Mouse (Mus musculus) kidney, embryonic 14.5 days (tissue): ENCODE measurements around the gene Wfdc3. TPM values are rescaled to one million over a fixed set of nuclear protein-coding genes. Genes with fewer than 3 reads are reported as not detected.
"Not testable (repeated sequence)": the region's sequence is repeated elsewhere in the genome, so short reads cannot be mapped to it uniquely, and the experiment has no call there.

Experiments
- ATAC-seq: fragments of 200-750 bp; cut with Nextera tagmentation; 2 replicates; pipeline ENCODE4 v1.8.0; 2017; ENCODE audit warnings: moderate number of reproducible peaks, mild to moderate bottlenecking, moderate TSS enrichment, moderate library complexity; ENCODE audit not compliant: low FRiP score, low TSS enrichment
- H3K27ac ChIP-seq: fragments of 300-500 bp; sonication (generic); 2 replicates; pipeline ENCODE4 v1.5.1; 2014; ENCODE audit warnings: low read depth, mild to moderate bottlenecking, low read length, moderate library complexity, mixed read lengths
- H3K27me3 ChIP-seq: fragments of 300-500 bp; sonication (generic); 2 replicates; pipeline ENCODE4 v1.6.1; 2014; ENCODE audit warnings: mild to moderate bottlenecking, low read length; ENCODE audit not compliant: control insufficient read depth, insufficient read depth
- H3K36me3 ChIP-seq: fragments of 300-500 bp; sonication (generic); 2 replicates; pipeline ENCODE4 v1.6.1; 2014; ENCODE audit warnings: low read length, mixed read lengths; ENCODE audit not compliant: control insufficient read depth, insufficient read depth
- H3K4me1 ChIP-seq: fragments of 300-500 bp; sonication (generic); 2 replicates; pipeline ENCODE4 v1.6.1; 2014; ENCODE audit warnings: low read length, mixed read lengths; ENCODE audit not compliant: control insufficient read depth, insufficient read depth
- H3K4me2 ChIP-seq: fragments of 300-500 bp; sonication (generic); replicated peaks from 2 replicates; pipeline ENCODE4 v1.6.1; 2014; ENCODE audit warnings: low read depth, mild to moderate bottlenecking, low read length
- H3K4me3 ChIP-seq: fragments of 300-500 bp; sonication (generic); 2 replicates; pipeline ENCODE4 v1.5.1; 2014; ENCODE audit warnings: mild to moderate bottlenecking, low read length
- H3K9ac ChIP-seq: fragments of 300-500 bp; sonication (generic); 2 replicates; pipeline ENCODE4 v1.6.1; 2014; ENCODE audit warnings: low read depth, mild to moderate bottlenecking, low read length, moderate library complexity
- H3K9me3 ChIP-seq: fragments of 300-500 bp; sonication (generic); 2 replicates; pipeline ENCODE4 v1.6.1; 2016; ENCODE audit warnings: low read length; ENCODE audit not compliant: control insufficient read depth
- WGBS: fragments of 180-500 bp; shearing (Covaris S2); extraction: QIAGEN DNeasy Blood & Tissue Kit; methylation state at CpG from one replicate; pipeline ENCODE4 v1.1.7; 2014; 5-methylcytosine and 5-hydroxymethylcytosine counted together
- polyA plus RNA-seq: library from polyadenylated mRNA; unstranded; fragments of >200 nt; fragmentation: Nextera tagmentation; extraction: Ambion mirVana; gene quantifications from 2 replicates; pipeline ENCODE4 v1.2.1, GENCODE M21; 2014

Wfdc3 gene
- polyA plus RNA-seq, 1 experiment from 2014 or later: 0.83 TPM

DNA sequence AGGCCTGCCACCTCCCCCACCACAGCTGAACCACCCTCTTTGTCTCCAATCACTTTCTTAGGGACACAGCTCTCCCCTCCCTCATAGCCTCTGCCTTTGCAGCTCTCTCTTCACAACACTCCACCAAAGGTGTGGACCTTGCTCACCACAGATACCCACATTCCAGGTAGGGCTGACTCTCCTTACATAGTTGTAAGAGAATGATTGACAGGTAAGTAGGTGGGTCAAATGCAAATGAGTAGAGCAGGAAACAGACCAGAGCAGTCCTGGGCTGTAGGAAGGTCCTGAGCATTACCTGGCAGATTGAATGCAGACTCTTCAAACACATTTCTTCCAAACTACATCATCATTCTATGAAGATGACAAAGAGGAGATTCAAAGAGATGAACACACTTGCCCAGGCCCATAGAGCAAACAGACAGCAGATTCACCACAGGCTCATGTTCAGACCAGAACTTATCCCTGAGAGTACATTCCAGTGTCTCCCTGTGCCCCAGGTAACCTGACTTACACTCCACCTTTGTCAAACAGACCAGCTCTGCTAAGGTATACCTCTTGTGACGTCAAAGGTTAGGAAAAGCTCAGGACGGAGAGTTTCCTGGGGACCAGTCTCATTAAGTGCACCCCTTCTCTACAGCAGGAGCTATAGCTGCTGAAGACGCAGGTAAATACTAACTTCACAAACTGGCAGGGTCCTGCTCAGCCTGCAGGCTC lies 8.2 kb downstream of the Wfdc3 start:
- H3K4me2 ChIP-seq: no peak overlapping the region
- no peaks in the 10 kb centered on the region for H3K36me3 ChIP-seq
- ATAC-seq: no peak
- no peak overlapping the region for H3K9ac ChIP-seq
- no peak overlapping the region for H3K27ac ChIP-seq
- no peak overlapping the region for H3K4me3 ChIP-seq
- no peaks in the 10 kb centered on the region for H3K27me3 ChIP-seq
- H3K9me3 ChIP-seq: no peaks in the 10 kb centered on the region
- H3K4me1 ChIP-seq: no peaks in the 10 kb centered on the region
- 78% methylated on average over 3 of the region's 3 CpGs for WGBS

DNA sequence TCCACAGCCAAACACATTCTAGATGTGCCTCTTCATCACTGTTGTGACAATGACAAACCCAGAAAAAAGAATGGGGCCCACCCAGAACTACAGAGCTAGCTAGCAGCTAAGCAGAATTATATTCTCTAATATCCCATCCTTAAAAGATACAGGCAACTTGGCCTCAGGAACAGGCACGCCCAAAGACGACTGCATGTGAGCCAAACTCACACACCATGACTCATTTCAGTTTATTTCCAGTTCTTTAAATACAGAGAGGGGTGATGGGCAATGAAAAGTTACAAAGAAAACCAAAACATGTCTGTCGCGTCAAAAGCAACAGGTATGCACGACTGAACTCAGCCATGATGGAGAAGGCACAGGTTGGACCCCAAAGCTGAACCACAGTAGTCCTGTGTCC lies 10.3 kb downstream of the Wfdc3 start:
- no peak overlapping the region for H3K4me3 ChIP-seq
- no peak overlapping the region for H3K9ac ChIP-seq
- no peak overlapping the region for H3K4me2 ChIP-seq
- no peak for ATAC-seq
- WGBS: 91% methylated on average over 5 of the region's 5 CpGs
- no peaks in the 10 kb centered on the region for H3K9me3 ChIP-seq
- no peaks in the 10 kb centered on the region for H3K27me3 ChIP-seq
- H3K4me1 ChIP-seq: no peaks in the 10 kb centered on the region
- H3K36me3 ChIP-seq: no peaks in the 10 kb centered on the region
- H3K27ac ChIP-seq: no peak overlapping the region

GRCm38 (mm10) chr2:164734839-164735238 lies 10.9 kb downstream of the Wfdc3 start:
- Histone ChIP-seq H3K27ac (no peak overlapping the region), H3K9me3 (no peaks in the 10 kb centered on the region), H3K4me3 (no peak overlapping the region), H3K4me2 (no peak overlapping the region), H3K36me3 (no peaks in the 10 kb centered on the region), H3K4me1 (no peaks in the 10 kb centered on the region), H3K27me3 (no peaks in the 10 kb centered on the region), H3K9ac (no peak overlapping the region)
- 81% methylated on average over 5 of the region's 5 CpGs for WGBS
- no peak for ATAC-seq

DNA sequence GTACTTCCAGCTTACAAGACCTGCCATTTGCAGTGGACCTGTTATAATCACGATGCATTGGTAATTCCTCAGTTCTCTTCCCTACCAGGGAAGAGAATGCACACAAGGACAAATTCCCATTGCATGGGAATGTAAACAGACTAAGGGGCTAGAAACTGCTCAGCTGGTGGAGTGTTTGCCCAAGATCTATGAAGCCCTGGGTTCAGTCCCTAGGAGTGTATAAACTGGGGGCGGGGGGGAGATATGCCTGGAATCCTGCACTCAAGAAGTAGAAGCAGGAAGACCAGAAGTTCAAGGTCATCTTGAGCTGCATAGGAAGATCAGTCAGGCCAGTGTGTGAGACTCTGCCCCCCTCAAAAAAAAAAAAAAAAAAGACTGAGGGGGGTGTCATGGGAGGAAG lies 12.5 kb downstream of the Wfdc3 start:
- H3K27ac ChIP-seq: no peak overlapping the region
- H3K9ac ChIP-seq: no peak overlapping the region
- 88% methylated on average over 2 of the region's 2 CpGs for WGBS
- H3K4me1 ChIP-seq: no peaks in the 10 kb centered on the region
- no peak for ATAC-seq
- H3K4me3 ChIP-seq: no peak overlapping the region
- H3K36me3 ChIP-seq: no peaks in the 10 kb centered on the region
- no peak overlapping the region for H3K4me2 ChIP-seq
- H3K9me3 ChIP-seq: no peaks in the 10 kb centered on the region
- no peaks in the 10 kb centered on the region for H3K27me3 ChIP-seq

DNA sequence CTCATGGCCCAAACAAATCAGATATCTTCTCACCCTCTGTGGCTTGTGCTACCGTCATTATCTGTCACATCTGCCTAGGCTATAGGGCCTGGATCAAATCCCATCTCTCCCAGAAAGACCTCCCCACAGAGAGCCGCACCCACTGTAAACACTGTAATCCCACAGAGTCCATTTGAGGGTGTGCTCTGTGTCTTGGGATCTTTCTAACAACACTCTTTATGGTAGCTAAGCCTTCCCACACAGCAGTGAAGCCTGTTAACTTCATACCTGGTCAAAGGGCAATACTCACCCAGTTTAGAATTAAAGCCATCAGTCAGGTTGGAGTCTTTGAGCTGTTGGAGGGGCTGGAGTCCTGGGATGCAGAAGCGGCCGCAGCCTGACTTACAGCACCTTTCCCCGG lies 14.0 kb downstream of the Wfdc3 start:
- no peaks in the 10 kb centered on the region for H3K36me3 ChIP-seq
- no peaks in the 10 kb centered on the region for H3K9me3 ChIP-seq
- H3K4me1 ChIP-seq: no peaks in the 10 kb centered on the region
- H3K4me2 ChIP-seq: no peak overlapping the region
- no peak overlapping the region for H3K27ac ChIP-seq
- no peaks in the 10 kb centered on the region for H3K27me3 ChIP-seq
- WGBS: 74% methylated on average over 5 of the region's 5 CpGs
- H3K9ac ChIP-seq: no peak overlapping the region
- no peak overlapping the region for H3K4me3 ChIP-seq
- ATAC-seq: no peak

GRCm38 (mm10) chr2:164725895-164726619 lies 19.7 kb downstream of the Wfdc3 start:
- ATAC-seq: peak; percentile 73; the same call in 1 of the 2 replicates
- H3K36me3 ChIP-seq: no peaks in the 10 kb centered on the region
- H3K9me3 ChIP-seq: no peaks in the 10 kb centered on the region
- no peak overlapping the region for H3K27ac ChIP-seq
- WGBS: 25% methylated on average over 6 of the region's 6 CpGs
- H3K4me3 ChIP-seq: no peak overlapping the region
- no peak overlapping the region for H3K4me2 ChIP-seq
- H3K4me1 ChIP-seq: no peaks in the 10 kb centered on the region
- no peaks in the 10 kb centered on the region for H3K27me3 ChIP-seq
- H3K9ac ChIP-seq: no peak overlapping the region

GRCm38 (mm10) chr2:164723276-164723675 lies 22.5 kb downstream of the Wfdc3 start:
- no peak overlapping the region for H3K27ac ChIP-seq
- no peak overlapping the region for H3K4me2 ChIP-seq
- H3K27me3 ChIP-seq: no peaks in the 10 kb centered on the region
- ATAC-seq: no peak
- no peak overlapping the region for H3K4me3 ChIP-seq
- WGBS: 72% methylated on average over 4 of the region's 4 CpGs
- H3K4me1 ChIP-seq: no peaks in the 10 kb centered on the region
- H3K9me3 ChIP-seq: no peaks in the 10 kb centered on the region
- no peak overlapping the region for H3K9ac ChIP-seq
- H3K36me3 ChIP-seq: no peaks in the 10 kb centered on the region

DNA sequence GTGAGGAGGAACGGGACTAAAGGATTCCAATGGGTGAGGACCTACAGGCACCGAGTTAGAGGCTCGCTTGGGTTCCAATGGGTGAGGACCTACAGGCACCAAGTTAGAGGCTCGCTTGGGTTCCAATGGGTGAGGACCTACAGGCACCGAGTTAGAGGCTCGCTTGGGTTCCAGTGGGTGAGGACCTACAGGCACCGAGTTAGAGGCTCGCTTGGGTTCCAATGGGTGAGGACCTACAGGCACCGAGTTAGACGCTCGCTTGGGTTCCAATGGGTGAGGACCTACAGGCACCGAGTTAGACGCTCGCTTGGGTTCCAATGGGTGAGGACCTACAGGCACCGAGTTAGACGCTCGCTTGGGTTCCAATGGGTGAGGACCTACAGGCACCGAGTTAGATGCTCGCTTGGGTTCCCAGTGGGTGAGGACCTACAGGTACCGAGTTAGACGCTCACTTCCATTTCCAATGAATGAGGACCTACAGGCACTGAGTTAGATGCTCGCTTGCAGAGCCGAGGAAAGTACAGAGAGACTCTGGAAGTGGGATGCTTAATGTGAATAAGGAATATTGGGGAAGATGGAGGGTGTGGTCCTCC lies 29.4 kb downstream of the Wfdc3 start:
- not testable (repeated sequence) for H3K27ac ChIP-seq, H3K27me3 ChIP-seq, H3K9me3 ChIP-seq, H3K9ac ChIP-seq, H3K4me3 ChIP-seq, H3K4me1 ChIP-seq, ATAC-seq, H3K4me2 ChIP-seq, H3K36me3 ChIP-seq
- 88% methylated on average over 20 of the region's 23 CpGs for WGBS

- no peak for ATAC-seq
- Histone ChIP-seq H3K4me3 (no peak within 1 kb of the TSS), H3K36me3 (no peaks in the 10 kb centered on the region), H3K27ac (no peak within 1 kb of the TSS), H3K9ac (no peak within 1 kb of the TSS), H3K4me1 (no peaks in the 10 kb centered on the region), H3K27me3 (no peaks in the 10 kb centered on the region), H3K9me3 (no peaks in the 10 kb centered on the region), H3K4me2 (no peak within 1 kb of the TSS)
- 82% methylated on average over 6 of the region's 6 CpGs for WGBS
These were observed 30.7 kb downstream of the Wfdc3 start, which contains the start of gene Spint5 for GRCm38 (mm10) chr2:164715005-164715404. Spint5 (plus strand) TSS chr2:164715305.
